Mouse (Mus musculus): Measurements from ENCODE around the gene Hes7. TPM values are rescaled to one million over a fixed set of nuclear protein-coding genes. Genes with fewer than 3 reads are reported as not detected.
A peak's percentile ranks its signal among the peaks of the same experiment; 100 is the strongest.

Gene Hes7
- polyA plus RNA-seq (2012; rRNA removed): 0.69 and 1.1 TPM in 2 replicates

DNA sequence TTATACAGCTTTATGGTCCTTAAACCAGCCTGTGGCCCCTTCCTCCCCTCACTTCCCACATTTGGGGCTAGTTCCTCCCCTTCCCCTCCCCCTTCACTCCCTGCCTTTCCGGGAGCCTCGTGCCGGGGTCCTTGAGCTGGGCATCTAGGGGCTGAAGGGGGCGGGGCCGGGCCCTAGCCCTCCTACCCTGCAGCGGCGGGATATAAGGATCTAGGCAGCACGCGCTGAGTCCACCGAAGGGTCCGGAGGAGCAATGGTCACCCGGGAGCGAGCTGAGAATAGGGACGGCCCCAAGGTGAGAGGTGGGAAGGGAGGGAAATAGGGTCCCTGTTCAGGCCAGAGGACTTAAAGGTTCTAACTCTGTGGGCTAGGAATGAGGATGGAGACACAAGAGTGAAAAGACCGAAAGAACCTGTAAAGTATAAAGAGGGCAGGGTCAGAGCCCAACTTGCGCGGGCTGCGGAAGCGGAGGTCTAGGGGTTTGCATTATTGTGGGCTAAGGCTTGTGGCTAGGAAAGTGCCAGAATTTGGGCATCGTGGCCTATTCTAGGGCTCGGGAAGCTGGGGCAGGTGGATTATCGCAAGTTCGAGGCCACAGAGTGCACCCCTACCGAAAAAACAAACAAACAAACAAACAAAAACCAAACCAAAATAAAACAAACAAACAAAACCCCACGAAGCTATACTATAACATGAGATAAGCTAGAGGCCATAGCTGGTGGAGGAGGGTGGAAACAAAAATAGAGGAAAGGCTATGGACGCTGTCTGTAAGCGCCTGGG, at the start of gene Hes7:
Gene Hes7 (plus strand): TSS at position 184 of the 780 bp plus-strand sequence.
- WGBS: 7% methylated on average over 27 of the region's 27 CpGs
- H3K4me1 ChIP-seq (replicated peaks; ENCODE audit: control insufficient read depth, insufficient read depth, low read length): peaks cover 40% of the 10 kb centered on the region
- no peak within 1 kb of the TSS for H3K27ac ChIP-seq (ENCODE audit: control insufficient read depth, insufficient read depth, low read length)

DNA sequence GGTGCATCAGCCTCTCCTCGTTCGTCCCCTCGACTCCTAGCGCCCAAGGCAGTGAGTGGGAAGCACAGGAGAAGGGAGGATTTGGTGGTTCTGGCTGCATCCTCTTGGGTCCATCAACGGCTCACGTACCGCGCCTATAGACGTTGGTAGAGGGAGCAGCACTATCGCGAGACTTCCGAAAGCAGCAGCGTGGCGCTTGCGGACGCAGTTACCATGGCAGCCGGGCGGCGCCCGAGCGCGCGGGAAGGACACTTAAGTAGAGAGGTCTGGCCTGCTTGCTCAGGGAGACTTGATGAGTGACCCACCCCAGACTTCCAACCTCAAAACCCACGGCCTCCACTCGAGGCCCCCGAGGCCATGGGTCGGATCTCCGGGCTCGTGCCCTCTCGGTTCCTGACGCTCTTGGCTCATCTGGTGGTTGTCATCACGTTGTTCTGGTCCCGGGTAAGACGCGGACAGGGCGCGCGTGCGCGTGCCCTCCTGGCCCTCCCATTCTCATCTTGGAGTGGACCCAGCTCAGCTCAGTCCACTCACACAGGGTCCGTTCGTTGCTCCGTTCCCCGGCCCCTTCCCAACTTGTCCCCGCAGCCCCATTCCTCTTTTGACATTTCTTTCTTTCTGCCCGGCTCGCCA, 49.5 kb upstream of the Hes7 start, which contains the start of gene Tmem107:
Gene Tmem107 (plus strand): TSS at position 217 of the 633 bp plus-strand sequence.
- no peaks in the 10 kb centered on the region for H3K36me3 ChIP-seq (ENCODE audit: control insufficient read depth, insufficient read depth, low read length)
- H3K27me3 ChIP-seq (ENCODE audit: control insufficient read depth, insufficient read depth, low read length): no peaks in the 10 kb centered on the region
- peak within 1 kb of the TSS; percentile 46 for H3K27ac ChIP-seq (ENCODE audit: control insufficient read depth, insufficient read depth, low read length)
- TF ChIP-seq CTCF (IDR thresholded peaks at IDR 0.05; ENCODE audit: borderline replicate concordance, control insufficient read depth, extremely low read depth, insufficient read depth, low read length, poor library complexity) (no peak), POLR2A (IDR thresholded peaks at IDR 0.05; ENCODE audit: control insufficient read depth, extremely low read depth, insufficient read depth, low read length, poor library complexity) (peak; percentile 57; the same call in 1 of the 2 replicates)
- WGBS: under 1% methylated on average over 47 of the region's 47 CpGs
- peaks cover 23% of the 10 kb centered on the region for H3K4me1 ChIP-seq (replicated peaks; ENCODE audit: control insufficient read depth, insufficient read depth, low read length)
- peak; percentile 92 for DNase-seq
- peak within 1 kb of the TSS; percentile 64 for H3K4me3 ChIP-seq (ENCODE audit: control insufficient read depth, insufficient read depth, low read length)

More for the DNA sequence above, at the start of gene Hes7:
- no peaks in the 10 kb centered on the region for H3K36me3 ChIP-seq (ENCODE audit: control insufficient read depth, insufficient read depth, low read length)
- no peak for DNase-seq
- H3K4me3 ChIP-seq (ENCODE audit: control insufficient read depth, insufficient read depth, low read length): peak within 1 kb of the TSS; percentile 77
- peaks cover 13% of the 10 kb centered on the region for H3K27me3 ChIP-seq (ENCODE audit: control insufficient read depth, insufficient read depth, low read length)
- no peak for TF ChIP-seq CTCF (IDR thresholded peaks at IDR 0.05; ENCODE audit: borderline replicate concordance, control insufficient read depth, extremely low read depth, insufficient read depth, low read length, poor library complexity)

DNA sequence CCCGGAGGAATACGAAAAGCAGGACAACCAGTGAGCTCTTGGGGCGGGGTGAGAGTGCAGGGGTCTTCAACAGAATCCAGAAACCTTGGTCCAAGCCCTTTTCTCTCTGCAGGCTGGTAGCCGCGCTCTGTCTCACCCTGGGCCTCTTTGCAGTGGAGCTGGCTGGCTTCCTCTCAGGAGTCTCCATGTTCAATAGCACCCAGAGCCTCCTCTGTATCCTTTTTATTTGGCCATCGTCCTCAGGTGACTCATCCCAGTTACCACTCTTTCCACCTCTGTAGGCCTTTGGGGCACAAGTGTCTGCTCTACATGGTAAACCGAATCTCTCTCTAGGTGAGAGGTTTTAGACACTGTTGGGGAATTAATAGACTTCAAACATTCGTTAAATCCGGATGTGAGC, 48.9 kb upstream of the Hes7 start:
- no peak for TF ChIP-seq CTCF (IDR thresholded peaks at IDR 0.05; ENCODE audit: borderline replicate concordance, control insufficient read depth, extremely low read depth, insufficient read depth, low read length, poor library complexity)
- TF ChIP-seq POLR2A (IDR thresholded peaks at IDR 0.05; ENCODE audit: control insufficient read depth, extremely low read depth, insufficient read depth, low read length, poor library complexity): no peak
- peaks cover 20% of the 10 kb centered on the region for H3K4me1 ChIP-seq (replicated peaks; ENCODE audit: control insufficient read depth, insufficient read depth, low read length)
- WGBS: 52% methylated on average over 9 of the region's 9 CpGs
- H3K27me3 ChIP-seq (ENCODE audit: control insufficient read depth, insufficient read depth, low read length): no peaks in the 10 kb centered on the region
- no peaks in the 10 kb centered on the region for H3K36me3 ChIP-seq (ENCODE audit: control insufficient read depth, insufficient read depth, low read length)
- DNase-seq: no peak
- H3K4me3 ChIP-seq (ENCODE audit: control insufficient read depth, insufficient read depth, low read length): peak overlapping the region; percentile 64
- no peak overlapping the region for H3K27ac ChIP-seq (ENCODE audit: control insufficient read depth, insufficient read depth, low read length)

DNA sequence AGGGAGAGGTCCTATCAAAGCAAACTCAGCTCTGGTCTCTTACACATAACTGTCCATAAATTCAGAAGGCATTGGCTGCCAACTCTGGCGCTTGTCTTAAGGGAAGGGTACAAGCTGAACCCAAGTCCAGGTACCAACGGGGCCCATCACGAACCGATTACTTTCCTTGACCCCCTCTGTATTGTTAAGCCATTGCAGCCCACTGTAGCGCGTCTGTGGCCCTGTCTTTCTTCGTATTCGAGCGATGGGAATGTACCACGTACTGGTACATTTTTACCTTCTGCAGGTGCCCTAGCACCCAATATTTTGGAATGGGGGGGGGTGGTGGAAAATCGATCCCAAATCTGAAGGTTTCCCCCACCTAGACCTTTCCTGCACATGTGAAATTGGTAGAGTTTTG, 48.0 kb upstream of the Hes7 start:
- no peak overlapping the region for H3K27ac ChIP-seq (ENCODE audit: control insufficient read depth, insufficient read depth, low read length)
- peaks cover 15% of the 10 kb centered on the region for H3K4me1 ChIP-seq (replicated peaks; ENCODE audit: control insufficient read depth, insufficient read depth, low read length)
- DNase-seq: no peak
- H3K27me3 ChIP-seq (ENCODE audit: control insufficient read depth, insufficient read depth, low read length): no peaks in the 10 kb centered on the region
- WGBS: 94% methylated on average over 11 of the region's 11 CpGs
- H3K36me3 ChIP-seq (ENCODE audit: control insufficient read depth, insufficient read depth, low read length): no peaks in the 10 kb centered on the region
- no peak for TF ChIP-seq CTCF (IDR thresholded peaks at IDR 0.05; ENCODE audit: borderline replicate concordance, control insufficient read depth, extremely low read depth, insufficient read depth, low read length, poor library complexity)
- TF ChIP-seq POLR2A (IDR thresholded peaks at IDR 0.05; ENCODE audit: control insufficient read depth, extremely low read depth, insufficient read depth, low read length, poor library complexity): no peak
- H3K4me3 ChIP-seq (ENCODE audit: control insufficient read depth, insufficient read depth, low read length): no peak overlapping the region

DNA sequence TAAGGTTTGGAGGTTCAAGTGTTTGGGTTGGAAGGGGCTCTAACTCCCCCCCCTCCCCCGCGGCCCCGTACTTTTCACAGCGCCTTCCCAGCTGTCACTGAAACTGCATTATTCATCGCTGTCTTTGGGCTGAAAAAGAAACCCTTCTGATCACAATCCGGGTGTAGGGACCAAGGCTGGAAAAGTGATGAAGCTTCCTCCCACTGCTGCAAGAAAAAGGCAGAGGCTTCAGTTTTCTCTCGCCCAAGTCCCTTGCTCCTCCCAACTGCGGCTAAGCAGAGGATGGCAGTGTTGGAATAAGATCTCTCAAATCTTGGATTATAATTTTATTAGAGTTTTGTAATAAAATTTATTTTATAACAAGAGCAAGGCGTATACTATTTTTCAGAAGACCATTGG, 47.5 kb upstream of the Hes7 start:
- Histone ChIP-seq H3K36me3 (ENCODE audit: control insufficient read depth, insufficient read depth, low read length) (no peaks in the 10 kb centered on the region), H3K27me3 (ENCODE audit: control insufficient read depth, insufficient read depth, low read length) (no peaks in the 10 kb centered on the region), H3K27ac (ENCODE audit: control insufficient read depth, insufficient read depth, low read length) (peak overlapping the region; percentile 56; the same call in 1 of the 2 replicates), H3K4me1 (replicated peaks; ENCODE audit: control insufficient read depth, insufficient read depth, low read length) (peaks cover 15% of the 10 kb centered on the region), H3K4me3 (ENCODE audit: control insufficient read depth, insufficient read depth, low read length) (peak overlapping the region; percentile 21; the same call in 1 of the 2 replicates)
- no peak for DNase-seq
- TF ChIP-seq CTCF (IDR thresholded peaks at IDR 0.05; ENCODE audit: borderline replicate concordance, control insufficient read depth, extremely low read depth, insufficient read depth, low read length, poor library complexity): no peak
- no peak for TF ChIP-seq POLR2A (IDR thresholded peaks at IDR 0.05; ENCODE audit: control insufficient read depth, extremely low read depth, insufficient read depth, low read length, poor library complexity)
- WGBS: 31% methylated on average over 9 of the region's 9 CpGs

DNA sequence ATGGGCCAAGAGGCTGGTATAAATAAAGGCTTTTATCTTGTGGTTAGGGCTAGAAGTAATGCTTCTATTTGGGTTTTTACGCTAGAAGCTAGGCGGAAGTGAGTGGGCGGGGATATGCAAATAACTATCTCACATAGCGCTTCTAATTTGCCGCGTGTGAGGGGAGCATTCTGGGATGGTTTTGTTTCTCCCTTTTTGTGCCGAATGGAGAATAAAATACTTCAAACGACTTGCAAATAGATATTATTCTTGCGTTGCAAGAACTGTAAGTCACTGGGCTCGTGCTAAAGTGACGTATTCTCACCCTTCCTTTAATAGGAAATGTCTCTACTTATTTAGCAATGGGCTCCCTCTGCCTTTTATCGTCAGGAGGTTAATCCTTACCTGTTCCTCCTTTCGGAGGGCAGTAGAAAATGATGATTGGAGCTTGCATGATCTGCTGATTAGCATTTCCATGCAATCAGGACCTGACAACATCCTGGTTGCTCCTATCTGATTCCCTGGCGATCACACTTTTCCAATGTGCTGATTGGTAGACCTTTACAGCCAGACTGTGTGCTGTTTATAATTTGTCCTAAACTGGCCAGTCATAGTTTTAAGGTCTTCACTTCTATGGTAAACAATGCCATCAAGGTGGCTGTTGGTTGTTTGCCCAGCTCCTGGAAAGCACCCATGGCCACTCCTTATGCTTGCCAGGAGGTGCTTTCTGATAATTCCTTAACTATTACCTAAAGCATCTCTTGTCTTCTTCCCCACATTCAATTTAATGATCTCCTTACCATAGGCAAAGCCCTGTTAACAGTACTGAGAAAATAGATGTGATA, 46.9 kb upstream of the Hes7 start:
- under 1% methylated on average over 14 of the region's 14 CpGs for WGBS
- peak overlapping the region; percentile 52 for H3K27ac ChIP-seq (ENCODE audit: control insufficient read depth, insufficient read depth, low read length)
- H3K4me3 ChIP-seq (ENCODE audit: control insufficient read depth, insufficient read depth, low read length): no peak overlapping the region
- peak; percentile 81 for DNase-seq
- peaks cover 20% of the 10 kb centered on the region for H3K4me1 ChIP-seq (replicated peaks; ENCODE audit: control insufficient read depth, insufficient read depth, low read length)
- H3K27me3 ChIP-seq (ENCODE audit: control insufficient read depth, insufficient read depth, low read length): no peaks in the 10 kb centered on the region
- H3K36me3 ChIP-seq (ENCODE audit: control insufficient read depth, insufficient read depth, low read length): no peaks in the 10 kb centered on the region
- no peak for TF ChIP-seq CTCF (IDR thresholded peaks at IDR 0.05; ENCODE audit: borderline replicate concordance, control insufficient read depth, extremely low read depth, insufficient read depth, low read length, poor library complexity)

Data from thymus, adult 2 months (tissue).